Mouse (Mus musculus) heart, postnatal 0 days (tissue): ENCODE data around the gene Pold4.

ENCODE experiments used
- CTCF ChIP-seq: IDR thresholded peaks from 2 replicates; pipeline ENCODE4 v1.5.1; 2016; ENCODE audit warnings: antibody characterized with exemption, control low read depth, low read depth
- EP300 ChIP-seq: IDR thresholded peaks from 2 replicates; pipeline ENCODE4 v1.6.1; 2016; ENCODE audit warnings: antibody characterized with exemption, low read depth

GRCm38 (mm10) chr19:4220416-4220815, 11.3 kb upstream of the Pold4 start:
- no peak for TF ChIP-seq EP300
- no peak for TF ChIP-seq CTCF
